Mouse (Mus musculus) common myeloid progenitor, adult 5-6 weeks (primary cell): ENCODE data around the gene Mettl7b. TPM values are rescaled to one million over a fixed set of nuclear protein-coding genes. Genes with fewer than 3 reads are reported as not detected.
A peak's percentile ranks its signal among the peaks of the same experiment; 100 is the strongest.

ENCODE experiments used
- ATAC-seq: replicated peaks from 2 replicates; pipeline ENCODE4 v1.8.0; 2016; ENCODE audit warnings: low read depth, mild to moderate bottlenecking, moderate TSS enrichment, inconsistent platforms; ENCODE audit not compliant: poor library complexity, severe bottlenecking
- total RNA-seq: library from RNA; stranded (forward); fragments of 200-1000, 187-1606 nt; gene quantifications from 2 replicates; pipeline ENCODE4 v1.2.3, GENCODE M21; 2017

Mettl7b gene
- total RNA-seq, 1 experiment from 2014 or later, result not detected

DNA sequence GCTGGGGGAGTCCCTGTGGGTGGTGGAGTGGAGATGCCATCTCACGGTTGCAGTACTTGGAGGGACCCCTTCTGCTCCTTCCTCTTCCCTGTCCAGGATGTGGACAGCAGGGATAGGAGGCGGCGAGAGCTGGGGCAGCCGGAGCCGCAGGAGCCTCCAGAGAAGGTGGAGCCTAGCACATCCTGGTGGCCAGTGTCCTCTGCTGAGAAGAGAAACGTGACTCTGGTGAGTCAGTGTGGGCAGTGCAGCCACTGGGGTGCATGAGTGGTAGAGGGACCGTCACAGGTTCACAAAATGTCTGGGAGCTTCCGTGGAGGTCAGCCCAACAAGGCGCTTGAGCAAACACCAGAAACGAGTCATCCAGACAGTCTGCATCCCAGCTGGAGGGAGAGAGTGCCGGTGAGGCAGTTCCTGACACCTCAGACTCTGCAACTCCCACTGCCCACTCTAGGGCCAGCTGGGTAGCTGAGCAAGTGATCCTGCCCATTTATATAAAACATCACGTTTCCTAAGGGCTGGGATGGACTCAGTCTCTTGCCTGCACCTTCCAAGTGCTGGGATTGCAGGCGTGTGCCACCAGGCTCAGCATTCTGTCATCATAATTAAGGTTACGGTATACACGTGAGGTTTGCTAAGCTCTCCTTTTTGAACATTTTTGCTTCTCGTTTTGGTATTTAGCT lies 10.4 kb downstream of the Mettl7b start:
- no peak for ATAC-seq

DNA sequence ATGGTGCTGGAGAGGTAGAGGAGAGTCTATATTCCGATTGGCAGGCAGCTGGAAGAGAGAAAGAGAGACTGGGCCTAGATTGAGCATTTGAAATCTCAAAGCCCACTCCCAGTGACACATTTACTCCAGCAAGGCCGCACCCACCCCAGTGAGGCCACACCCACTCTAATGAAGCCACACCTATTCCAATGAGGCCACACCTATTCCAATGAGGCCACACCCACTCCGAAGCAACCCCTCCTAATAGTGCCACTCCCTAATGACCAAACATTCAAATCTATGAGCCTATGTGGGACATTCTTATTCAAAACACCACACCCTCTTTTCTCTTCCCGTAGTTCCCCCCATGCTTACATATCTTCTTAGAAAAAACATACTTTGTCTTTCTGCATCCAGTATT lies 13.3 kb downstream of the Mettl7b start:
- no peak for ATAC-seq

DNA sequence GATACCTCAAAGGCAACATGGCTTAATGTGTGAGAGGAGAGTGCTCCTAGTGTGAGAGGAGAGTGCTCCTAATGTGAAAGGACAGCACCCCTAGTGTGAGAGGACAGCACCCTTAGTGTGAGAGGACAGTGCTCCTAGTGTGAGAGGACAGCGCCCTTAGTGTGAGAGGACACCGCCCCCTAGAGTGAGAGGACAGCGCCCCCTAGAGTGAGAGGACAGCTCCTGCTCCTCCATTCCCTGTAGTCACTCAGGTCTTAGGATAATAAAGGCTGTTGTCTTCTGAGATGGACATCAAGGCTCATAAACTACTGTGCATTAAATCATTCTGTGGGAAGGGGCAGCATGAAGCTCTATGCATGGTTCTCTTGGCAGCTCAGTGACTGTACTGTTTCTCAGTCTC lies 15.1 kb downstream of the Mettl7b start:
- peak; percentile 77 for ATAC-seq

DNA sequence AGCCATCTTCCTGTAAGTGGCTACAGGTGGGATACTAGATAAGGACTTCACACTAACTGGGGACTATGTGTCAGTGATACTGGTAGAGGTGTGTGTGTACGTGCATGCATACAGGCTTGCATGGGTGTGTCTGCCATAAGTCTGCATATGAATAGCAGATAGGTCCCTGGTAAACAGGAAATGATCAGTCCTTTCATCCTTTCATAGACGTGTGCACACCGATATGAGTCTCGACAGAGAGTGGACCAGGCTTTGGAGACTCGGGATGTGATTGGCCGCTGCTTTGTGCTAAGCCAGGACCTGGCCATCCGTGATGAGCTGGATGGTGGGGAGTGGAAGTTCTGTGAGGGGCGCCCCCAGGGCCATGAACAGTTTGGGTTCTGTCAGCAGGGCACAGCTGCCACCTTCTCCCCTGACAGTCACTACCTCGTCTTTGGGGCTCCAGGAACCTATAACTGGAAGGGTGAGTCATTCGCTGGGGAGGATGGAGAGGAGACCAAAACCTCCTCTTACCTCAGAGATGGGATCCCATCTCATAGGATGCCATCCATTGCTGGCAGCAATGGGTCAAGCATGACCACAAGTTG lies 20.2 kb downstream of the Mettl7b start:
- ATAC-seq, result no peak

DNA sequence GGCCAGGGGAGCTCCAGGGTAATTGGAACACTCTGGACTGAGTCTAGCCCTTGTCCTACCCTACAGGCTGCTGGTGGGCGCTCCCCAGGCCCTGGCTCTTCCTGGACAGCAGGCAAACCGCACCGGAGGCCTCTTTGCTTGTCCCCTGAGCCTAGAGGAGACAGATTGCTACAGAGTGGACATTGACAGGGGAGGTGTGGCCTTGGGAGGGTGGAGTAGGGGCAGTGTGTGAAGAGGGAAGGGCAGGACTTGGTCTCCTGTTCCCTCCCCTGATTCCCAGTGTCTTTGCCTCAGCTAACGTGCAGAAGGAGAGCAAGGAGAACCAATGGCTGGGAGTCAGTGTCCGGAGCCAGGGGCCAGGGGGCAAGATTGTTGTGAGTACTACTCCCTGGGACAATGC lies 21.8 kb downstream of the Mettl7b start:
- ATAC-seq, result no peak

DNA sequence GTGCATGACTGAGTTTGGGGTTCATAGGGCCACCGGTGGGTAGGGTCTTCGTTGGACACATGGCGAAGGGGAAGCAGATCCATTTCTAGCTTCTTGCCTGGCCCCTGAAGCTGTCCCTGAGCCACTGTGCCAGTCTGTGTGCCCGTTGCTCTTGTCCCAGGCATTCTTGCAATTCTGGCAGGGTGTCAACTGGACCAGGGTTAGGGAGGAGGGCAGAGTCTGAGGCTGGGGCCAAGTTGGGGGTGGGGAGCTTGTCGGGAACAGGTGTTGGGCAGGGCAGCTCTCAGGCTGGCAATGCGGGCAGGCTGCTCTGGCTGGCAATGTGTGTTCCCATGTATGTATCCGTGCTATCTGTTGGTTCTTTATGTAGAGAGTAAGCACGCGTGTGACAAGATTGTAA lies 22.3 kb downstream of the Mettl7b start:
- ATAC-seq, result no peak

DNA sequence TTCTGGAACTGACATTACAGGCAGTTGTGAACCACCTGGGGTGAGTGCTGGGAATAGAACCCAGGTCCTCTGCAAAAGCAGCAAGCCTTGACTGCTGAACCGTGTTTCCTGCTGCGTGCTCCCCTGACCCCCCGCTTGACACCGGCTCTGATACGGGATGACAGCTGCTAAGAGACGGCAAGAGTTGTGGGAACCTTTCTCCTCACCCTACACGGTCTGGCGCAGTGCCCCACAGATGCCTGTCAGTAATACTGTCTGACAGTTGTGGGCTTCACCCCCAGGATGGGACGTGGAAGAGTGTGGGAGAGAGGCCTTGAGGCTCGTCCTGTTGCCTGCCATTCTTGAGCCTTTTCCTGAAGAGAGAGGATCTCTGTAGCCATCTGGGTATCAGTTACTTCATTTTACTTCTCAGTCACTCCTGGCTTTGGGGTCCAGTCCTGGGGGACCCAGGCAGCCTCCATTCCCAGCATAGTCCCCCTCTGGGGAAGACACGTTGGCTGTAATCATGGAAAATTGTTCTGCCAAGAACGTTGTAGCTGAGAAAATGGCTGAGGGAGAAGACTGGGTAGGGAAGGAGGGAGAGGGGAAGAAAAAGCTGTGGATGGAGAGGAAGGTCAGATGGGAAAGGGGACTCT lies 22.9 kb downstream of the Mettl7b start:
- no peak for ATAC-seq

DNA sequence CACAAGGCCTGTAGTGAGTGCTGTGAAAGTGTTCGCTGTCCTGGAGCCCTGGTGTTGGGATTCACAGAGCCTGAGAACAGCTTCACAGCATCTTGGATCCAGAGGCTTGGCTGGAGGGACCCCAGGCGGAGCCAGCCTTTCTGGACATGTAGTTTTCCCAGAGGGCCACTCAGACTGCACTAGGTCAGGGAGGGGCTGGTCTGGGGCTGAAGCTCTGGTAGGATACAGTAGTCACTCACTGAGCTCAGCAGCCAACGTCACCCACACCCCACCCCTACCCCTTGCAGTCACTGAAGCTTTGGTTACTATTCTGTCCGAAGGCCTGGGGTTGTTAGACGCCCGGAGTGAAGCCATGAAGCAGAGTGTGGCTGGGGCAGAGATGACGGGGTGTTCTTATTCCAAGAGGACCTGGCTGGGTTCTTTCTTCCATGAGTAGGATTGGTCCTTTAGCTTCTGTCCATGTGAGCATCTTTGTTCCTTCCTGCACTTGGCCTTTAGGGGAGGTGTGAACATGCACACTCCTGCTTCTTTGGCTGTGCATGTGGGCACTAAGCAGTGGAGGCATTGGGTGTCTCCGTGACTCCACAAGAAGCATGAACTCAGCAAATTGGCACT lies 24.9 kb downstream of the Mettl7b start:
- ATAC-seq, result 0 out of 2 replicates have a peak, but pooled peaks have one; percentile 33

DNA sequence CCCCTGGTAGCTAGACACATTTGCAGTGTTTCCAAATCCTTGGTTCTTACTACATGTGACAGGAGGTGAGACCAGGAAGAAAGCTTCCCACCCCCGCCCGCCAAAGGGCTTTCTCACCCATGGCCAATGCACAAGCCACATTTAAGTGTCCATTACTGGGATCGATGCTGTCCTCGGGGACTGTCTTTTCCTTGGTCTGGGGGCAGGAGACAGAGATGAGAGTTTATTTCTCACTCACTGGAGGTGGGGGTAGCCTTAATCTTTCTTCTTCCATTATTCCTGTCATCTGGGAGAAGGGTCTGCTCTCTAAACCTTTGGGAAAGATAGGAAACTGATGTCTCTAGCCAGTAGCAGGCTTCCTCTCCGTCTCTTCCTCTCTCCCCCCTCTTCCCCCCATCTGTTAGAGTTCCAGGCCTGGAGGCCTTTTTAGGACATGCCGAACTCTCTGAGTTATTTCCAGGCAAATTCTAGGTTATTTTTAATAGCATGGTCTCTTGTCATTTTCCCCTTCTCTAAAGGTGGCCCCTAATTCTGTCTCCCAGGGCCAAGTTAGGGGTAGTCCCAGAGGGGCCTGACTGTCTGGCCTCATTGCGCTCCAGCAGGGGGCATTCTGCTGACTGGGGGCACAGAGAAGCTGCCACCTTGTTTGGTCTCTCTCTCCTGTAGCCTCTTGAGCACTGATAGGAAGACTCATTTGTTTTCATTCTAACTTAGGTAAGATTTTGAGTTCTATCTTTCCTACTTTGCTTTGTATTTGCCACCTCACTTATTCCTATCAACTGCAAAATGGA lies 25.6 kb downstream of the Mettl7b start:
- no peak for ATAC-seq

DNA sequence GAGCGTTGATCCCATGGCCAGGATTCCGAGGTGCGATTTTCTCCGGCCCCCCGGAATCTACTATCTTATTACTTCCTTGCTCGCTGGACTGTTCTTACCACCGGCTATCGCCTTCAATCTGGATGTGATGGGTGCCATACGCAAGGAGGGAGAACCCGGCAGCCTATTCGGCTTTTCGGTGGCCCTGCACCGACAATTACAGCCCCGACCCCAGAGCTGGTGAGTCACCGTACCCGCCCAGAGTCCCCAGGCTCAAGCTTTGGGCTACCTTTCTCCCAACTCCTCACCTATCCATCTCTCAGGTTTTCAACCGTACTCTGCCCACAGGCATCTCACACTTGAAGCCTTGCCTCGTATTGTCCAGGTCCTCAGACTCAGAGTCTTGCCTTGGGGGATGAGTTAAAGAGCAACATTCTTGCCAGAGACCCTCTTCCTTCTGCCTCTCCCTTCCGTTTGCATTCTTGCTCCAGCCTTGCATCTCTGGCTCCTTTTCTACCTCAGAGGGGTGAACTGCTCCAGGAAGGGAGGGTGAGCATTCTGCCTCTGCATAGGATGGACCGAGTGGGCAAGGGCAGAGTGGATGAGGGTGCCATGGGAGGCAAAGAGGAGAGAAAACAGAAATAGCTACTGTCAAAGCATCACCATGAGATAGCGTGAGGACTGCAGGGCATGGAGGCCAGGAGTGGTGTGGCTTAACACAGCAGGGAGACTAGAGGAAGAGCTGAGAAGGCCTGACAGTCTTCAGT lies 26.6 kb downstream of the Mettl7b start:
- ATAC-seq, result peak; percentile 26

DNA sequence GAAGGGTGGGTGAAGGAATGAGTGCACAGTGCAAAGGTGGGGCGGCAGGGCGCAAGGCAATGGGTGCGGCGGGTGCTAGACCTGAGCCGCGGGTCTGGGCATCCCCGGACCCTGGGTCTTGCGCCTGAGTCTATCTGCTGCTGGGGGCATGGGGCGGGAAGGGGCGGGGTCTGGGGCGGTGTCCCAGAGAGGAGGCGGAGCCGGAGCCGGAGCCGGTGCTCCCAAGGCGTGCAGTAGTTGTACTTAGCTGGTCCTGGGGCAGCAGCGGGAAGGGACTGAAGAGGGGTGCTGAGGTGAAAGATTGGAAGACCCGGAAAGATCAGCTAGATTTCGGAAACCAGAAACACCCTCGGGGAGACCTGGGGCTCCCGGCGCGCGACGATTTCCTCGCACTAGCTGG lies 27.2 kb downstream of the Mettl7b start, which contains the start of gene Itga7:
Gene Itga7 (plus strand): TSS at position 245 of the 400 bp plus-strand sequence.
- peak; percentile 60 for ATAC-seq

DNA sequence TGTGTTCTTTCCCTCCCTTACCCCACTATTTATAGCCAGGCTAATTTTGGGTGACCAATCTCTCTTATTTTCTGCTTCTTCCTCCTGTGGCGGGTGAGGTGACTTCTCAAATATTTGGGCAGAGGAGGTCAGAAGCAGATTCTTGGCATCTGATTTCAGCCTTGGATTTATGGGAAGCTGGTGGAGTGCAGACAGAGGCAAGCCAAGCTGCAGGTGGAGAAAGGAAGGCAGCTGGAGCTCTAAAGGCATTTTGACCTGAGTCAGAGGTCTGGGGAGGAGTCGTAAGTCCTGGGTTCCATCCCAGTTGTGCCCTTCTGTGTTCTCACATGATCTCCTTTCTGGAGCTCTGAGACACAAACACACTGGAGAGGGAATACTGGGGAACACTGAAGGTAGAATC lies 29.3 kb downstream of the Mettl7b start:
- no peak for ATAC-seq

DNA sequence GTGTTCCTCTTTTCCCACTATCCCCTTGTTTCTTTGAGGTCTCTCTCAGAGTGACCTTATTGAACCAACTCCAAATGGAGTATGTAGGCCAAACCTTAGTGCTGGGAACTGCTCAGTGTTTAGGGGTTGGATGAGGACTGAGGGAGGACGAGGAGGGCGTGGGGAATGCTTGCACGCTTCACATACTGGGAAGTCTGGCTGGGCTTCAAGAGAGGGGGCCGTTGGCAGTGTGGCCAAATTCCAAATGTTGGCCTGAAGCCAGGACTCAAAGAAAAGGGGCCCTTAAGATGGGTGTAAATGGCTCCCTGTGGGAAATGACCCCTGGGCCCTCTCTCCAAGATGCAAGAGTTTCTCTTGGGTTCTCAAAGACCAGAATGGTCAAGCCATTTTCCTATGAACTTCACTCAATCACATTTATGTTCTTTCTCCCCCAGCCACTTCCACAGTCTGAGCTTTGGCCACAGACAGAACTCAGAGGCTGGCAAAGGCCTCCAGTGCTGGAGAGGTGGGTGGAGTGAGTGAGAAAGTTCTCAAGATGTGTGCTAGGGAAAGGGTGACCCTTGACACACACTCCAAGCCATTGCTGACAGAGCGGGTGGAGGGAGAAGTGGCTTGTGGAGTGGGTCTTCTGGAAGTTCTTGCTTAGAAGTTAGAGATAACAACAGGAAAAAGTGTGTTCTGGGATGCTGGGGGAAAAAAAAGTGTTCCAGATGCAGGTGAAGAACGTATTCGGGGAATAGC lies 31.0 kb downstream of the Mettl7b start:
- no peak for ATAC-seq

DNA sequence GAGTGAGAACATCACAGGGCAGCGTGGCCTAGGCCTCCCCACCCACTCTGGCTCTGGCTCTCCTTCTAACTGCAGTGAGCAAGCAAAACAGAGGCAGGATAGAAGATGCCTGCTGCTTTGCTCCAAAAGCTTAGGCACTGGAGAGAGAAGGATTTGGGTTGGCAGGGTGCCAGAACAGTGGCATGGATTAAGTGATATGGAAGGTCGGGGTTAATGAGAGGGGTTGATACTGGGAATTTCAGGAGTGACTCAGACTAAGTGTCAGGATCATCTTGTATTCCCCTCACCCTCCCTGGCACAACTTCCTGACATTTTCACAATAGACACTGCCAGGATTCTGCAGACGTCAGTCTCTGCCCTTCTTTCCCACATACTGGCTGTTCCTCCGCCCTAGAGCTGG lies 32.4 kb downstream of the Mettl7b start:
- no peak for ATAC-seq

DNA sequence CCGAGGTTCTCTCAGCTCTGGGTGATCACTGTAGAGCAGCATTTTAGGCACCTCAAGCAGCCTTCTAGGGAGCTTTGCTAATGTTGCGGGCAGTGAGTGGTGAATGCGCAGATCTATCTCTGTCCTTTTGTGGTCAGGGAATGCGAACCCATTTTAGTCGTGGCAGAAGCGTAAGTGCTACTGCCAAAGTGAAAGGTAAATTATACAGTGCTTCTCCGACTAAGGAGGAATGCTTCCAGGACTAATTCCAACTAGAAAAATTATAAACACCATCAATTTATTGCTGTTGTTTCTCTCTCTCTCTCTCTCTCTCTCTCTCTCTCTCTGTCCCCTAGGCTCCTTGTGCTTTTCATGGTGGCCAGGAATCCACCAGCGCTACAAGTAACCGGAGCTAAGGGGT lies 36.9 kb downstream of the Mettl7b start, which contains the start of gene Bloc1s1:
Gene Bloc1s1 (minus strand): TSS at position 101 of the 400 bp plus-strand sequence.
- ATAC-seq, result peak; percentile 8

DNA sequence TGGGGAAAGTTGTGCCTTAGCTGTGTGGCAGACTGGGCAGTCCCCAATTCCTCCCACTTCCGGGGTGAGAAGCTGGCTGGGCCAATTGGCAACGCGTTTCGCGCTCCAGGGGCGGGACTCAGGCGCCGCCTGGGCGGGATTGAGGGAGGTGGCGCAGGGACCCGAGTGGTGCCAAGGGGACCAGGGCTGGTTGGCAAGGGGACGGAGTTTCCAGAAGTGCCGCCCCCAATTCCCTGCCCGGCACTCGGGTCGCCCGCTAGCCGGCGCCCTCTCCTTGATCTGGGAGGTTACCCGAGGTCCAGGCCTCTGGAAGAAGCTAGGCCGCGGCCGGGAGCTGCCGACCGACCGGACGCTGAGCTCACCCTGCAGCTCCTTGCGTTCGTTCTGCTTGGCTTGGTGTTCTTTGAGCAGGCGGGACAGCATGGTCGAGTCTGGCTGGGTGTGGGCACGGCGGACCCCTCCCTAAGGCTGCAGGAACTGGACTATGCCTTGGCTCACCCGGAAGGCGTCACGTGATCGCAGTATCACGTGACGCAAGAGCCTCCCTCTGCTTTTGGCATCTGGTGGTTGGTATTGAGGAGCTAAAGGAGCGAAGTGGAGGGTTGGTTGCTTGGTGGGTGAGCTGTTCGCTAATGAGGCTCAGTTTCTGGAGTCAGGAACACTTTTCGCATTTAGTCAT lies 37.6 kb downstream of the Mettl7b start:
- peak; percentile 91 for ATAC-seq

DNA sequence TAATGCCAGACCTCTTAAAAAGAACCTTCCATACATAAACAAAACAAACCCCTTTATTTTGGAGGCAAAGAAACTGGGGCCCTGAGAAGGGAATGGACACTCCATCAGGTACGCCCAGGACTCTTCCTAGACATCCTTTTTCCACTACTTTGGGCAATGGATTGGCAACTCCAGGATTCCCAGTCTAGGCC lies 38.1 kb downstream of the Mettl7b start, which contains the start of gene Rdh5:
Gene Rdh5 (minus strand): TSS at position 67 of the 191 bp plus-strand sequence.
- ATAC-seq, result no peak
